Mouse (Mus musculus) embryonic facial prominence, embryonic 12.5 days (tissue): ENCODE measurements around the gene Ccdc69. TPM values are rescaled to one million over a fixed set of nuclear protein-coding genes. Genes with fewer than 3 reads are reported as not detected.
"Not testable (repeated sequence)": the region's sequence is repeated elsewhere in the genome, so short reads cannot be mapped to it uniquely, and the experiment has no call there.

Source experiments
- ATAC-seq: fragments of 200-750 bp; cut with Nextera tagmentation; 2 replicates; pipeline ENCODE4 v1.8.0; 2017; ENCODE audit not compliant: insufficient number of reproducible peaks, insufficient read depth, low FRiP score, low TSS enrichment
- H3K27ac ChIP-seq: fragments of 300-500 bp; sonication (generic); 2 replicates; pipeline ENCODE4 v1.5.1; 2016; ENCODE audit warnings: mild to moderate bottlenecking
- H3K27me3 ChIP-seq: fragments of 300-500 bp; sonication (generic); 2 replicates; pipeline ENCODE4 v1.6.1; 2016; ENCODE audit warnings: mild to moderate bottlenecking, moderate library complexity
- H3K36me3 ChIP-seq: fragments of 300-500 bp; sonication (generic); 2 replicates; pipeline ENCODE4 v1.6.1; 2016; ENCODE audit warnings: mild to moderate bottlenecking
- H3K4me1 ChIP-seq: fragments of 300-500 bp; sonication (generic); 2 replicates; pipeline ENCODE4 v1.6.1; 2016
- H3K4me2 ChIP-seq: fragments of 300-500 bp; sonication (generic); replicated peaks from 2 replicates; pipeline ENCODE4 v1.6.1; 2016; ENCODE audit warnings: mild to moderate bottlenecking, moderate library complexity
- H3K4me3 ChIP-seq: fragments of 300-500 bp; sonication (generic); 2 replicates; pipeline ENCODE4 v1.5.1; 2016; ENCODE audit warnings: mild to moderate bottlenecking
- H3K9ac ChIP-seq: fragments of 300-500 bp; sonication (generic); 2 replicates; pipeline ENCODE4 v1.6.1; 2016; ENCODE audit warnings: mild to moderate bottlenecking, moderate library complexity
- H3K9me3 ChIP-seq: fragments of 300-500 bp; sonication (generic); 2 replicates; pipeline ENCODE4 v1.6.1; 2016; ENCODE audit warnings: mild to moderate bottlenecking, moderate library complexity
- WGBS: fragments of 180-500 bp; shearing (Covaris S2); methylation state at CpG from one replicate; pipeline ENCODE4 v1.1.7; 2016; 5-methylcytosine and 5-hydroxymethylcytosine counted together
- polyA plus RNA-seq: library from polyadenylated mRNA; unstranded; fragments of >200 nt; fragmentation: Nextera tagmentation; extraction: Ambion mirVana; gene quantifications from 2 replicates; pipeline ENCODE4 v1.2.1, GENCODE M21; 2016

Ccdc69 gene
- polyA plus RNA-seq, result 0.67 and 0.78 TPM in 2 replicates

DNA sequence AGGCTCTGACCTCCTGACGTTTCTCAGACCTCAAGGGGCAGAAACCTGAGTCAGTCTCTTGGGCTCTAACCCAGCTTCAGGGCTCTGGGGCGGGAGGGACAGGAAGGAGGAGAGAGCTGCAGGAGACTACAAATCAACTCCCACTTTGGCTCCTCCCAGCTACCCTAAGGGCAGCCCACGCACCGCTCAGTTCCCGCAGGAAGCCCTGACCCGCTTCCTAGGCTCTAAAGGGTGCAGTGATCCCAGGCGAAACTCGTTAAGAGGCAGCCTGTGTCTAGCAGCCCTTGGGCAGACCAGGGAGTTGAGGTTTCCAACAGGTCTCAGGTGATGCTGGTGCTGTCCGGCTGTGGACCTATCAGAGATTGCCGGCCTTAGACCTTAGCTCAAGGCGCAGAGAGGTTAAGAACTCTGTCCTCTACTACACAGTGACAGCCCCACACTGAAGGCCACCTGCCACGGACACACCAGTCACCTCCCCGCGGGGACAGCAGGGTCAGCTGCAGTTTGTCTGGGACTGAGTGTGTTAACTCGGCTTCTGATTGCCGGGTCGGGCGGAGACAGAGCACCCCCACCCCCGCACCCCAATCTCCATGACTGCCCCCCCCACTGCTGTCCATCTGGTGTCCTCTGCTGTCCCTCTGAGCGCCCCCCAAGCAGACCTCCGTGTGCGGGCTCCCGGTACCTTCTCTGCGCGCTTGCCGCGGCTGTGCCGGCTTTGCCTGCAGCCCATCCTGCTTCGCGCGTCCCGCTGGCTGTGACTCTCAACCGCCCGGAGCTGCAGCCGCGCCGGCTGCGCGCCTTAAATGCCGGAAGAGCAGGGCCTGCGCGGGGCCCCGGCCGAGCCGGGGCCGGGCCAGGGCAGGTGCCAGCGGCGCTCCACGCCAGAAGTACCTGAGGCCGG lies at the start of gene Ccdc69:
Gene Ccdc69 (minus strand): TSS at position 801 of the 901 bp plus-strand sequence.
- Histone ChIP-seq H3K9me3 (no peaks in the 10 kb centered on the region), H3K27me3 (0 out of 2 replicates have a peak, but pooled peaks cover 9% of the 10 kb centered on the region), H3K36me3 (no peaks in the 10 kb centered on the region), H3K4me3 (peak within 1 kb of the TSS; percentile 48), H3K4me2 (peak within 1 kb of the TSS; percentile 95), H3K27ac (no peak within 1 kb of the TSS), H3K9ac (peak within 1 kb of the TSS; percentile 49), H3K4me1 (peaks cover 11% of the 10 kb centered on the region; the same call in 1 of the 2 replicates)
- under 1% methylated on average over 50 of the region's 50 CpGs for WGBS
- ATAC-seq, result peak; percentile 39; the same call in 1 of the 2 replicates

DNA sequence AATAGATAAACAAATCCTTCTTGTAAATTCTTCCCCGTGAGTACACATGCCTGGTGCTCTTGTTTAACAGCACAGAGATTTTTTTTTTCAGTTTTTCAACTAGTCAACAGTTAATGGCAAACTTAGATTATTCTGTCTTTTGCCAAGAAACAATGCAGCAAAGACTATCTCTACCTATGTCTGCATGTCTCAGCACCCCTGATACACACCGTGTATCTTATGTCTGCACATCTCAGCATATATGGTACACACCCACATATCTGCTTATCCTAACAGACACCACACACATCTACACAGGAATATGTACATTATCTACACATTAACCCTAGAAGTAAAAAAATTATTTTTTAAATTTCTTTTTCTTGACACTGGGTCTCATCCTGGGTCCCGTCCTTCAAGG lies 48.7 kb upstream of the Ccdc69 start:
- H3K9me3 ChIP-seq, result no peaks in the 10 kb centered on the region
- no peak overlapping the region for H3K4me3 ChIP-seq
- H3K9ac ChIP-seq, result no peak overlapping the region
- H3K27ac ChIP-seq, result no peak overlapping the region
- ATAC-seq, result no peak
- WGBS, result 83% methylated on average over 3 of the region's 3 CpGs
- H3K36me3 ChIP-seq, result no peaks in the 10 kb centered on the region
- H3K4me2 ChIP-seq, result no peak overlapping the region
- H3K4me1 ChIP-seq, result no peaks in the 10 kb centered on the region
- no peaks in the 10 kb centered on the region for H3K27me3 ChIP-seq

DNA sequence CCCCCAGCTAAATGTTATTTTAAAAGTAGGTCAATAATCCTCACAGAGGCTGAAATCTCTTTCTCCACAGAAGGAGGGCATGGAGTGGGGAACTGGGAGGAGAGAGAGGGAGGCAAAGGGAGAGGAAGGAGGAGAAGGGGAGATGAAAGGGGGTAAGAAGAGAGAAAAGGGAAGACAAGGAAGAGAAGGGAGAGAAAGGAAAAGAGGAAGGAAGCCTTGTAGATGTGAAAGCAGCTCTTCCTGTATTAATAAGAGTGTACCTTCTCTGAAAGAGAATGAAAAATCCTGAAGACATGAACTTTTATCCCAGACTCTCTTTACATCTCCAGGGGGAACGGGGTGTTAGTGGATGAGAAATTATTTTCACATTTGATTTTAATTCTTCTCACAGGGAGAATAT lies 43.5 kb upstream of the Ccdc69 start:
- Histone ChIP-seq H3K9me3 (no peaks in the 10 kb centered on the region), H3K27me3 (no peaks in the 10 kb centered on the region), H3K4me3 (no peak overlapping the region), H3K27ac (no peak overlapping the region), H3K4me2 (no peak overlapping the region), H3K36me3 (no peaks in the 10 kb centered on the region), H3K9ac (no peak overlapping the region), H3K4me1 (no peaks in the 10 kb centered on the region)
- ATAC-seq, result no peak
- 74% methylated on average over 1 of the region's 1 CpGs for WGBS

DNA sequence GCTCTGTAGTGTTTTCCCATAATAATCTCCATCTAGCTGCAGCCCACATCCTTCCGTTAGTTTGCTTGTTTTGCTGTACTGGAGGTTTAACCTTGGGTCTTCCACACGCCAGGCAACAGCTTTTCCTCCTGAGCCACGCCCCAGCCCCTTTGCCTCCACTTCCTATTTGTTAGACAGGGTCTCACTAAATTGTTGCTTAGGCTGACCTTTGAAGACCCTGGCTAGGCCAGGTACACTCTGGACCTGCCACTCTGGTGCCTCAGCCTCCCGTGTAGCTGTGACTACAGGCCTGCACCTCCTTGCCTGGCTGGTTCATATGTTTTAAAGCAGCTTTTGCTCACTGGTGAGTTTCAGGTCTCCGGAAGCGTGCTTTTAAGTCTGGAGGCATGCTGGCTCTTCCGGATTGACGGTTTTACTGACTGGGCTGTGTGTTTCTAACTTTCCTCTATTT lies 42.9 kb upstream of the Ccdc69 start:
- Histone ChIP-seq H3K4me3 (no peak overlapping the region), H3K36me3 (no peaks in the 10 kb centered on the region), H3K9me3 (no peaks in the 10 kb centered on the region), H3K4me1 (no peaks in the 10 kb centered on the region), H3K9ac (no peak overlapping the region), H3K4me2 (no peak overlapping the region), H3K27ac (0 out of 2 replicates have a peak overlapping the region, but pooled peaks have one; percentile 62), H3K27me3 (no peaks in the 10 kb centered on the region)
- no peak for ATAC-seq
- WGBS, result 72% methylated on average over 8 of the region's 8 CpGs

DNA sequence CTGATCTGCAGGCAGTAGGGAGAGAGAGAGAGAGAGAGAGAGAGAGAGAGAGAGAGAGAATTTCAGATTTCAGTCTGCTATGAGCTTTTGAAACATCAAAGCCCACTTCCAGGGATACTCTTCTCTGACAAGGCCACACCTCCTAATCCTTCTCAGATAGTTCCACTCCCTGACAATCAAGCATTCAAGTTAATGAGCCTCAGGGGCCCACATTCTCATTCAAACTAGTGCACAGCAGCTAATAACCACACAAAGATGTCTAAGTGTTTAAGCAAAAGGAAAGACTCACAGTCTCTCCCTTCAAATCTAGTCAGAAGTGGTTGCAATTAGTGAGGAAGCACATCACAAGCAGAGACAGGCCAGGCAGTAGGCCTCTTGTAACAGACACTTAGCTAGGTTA lies 42.3 kb upstream of the Ccdc69 start:
- H3K9me3 ChIP-seq, result no peaks in the 10 kb centered on the region
- no peaks in the 10 kb centered on the region for H3K36me3 ChIP-seq
- H3K27me3 ChIP-seq, result no peaks in the 10 kb centered on the region
- no peak for ATAC-seq
- no peak overlapping the region for H3K4me3 ChIP-seq
- no peak overlapping the region for H3K9ac ChIP-seq
- H3K27ac ChIP-seq, result no peak overlapping the region
- no peak overlapping the region for H3K4me2 ChIP-seq
- no peaks in the 10 kb centered on the region for H3K4me1 ChIP-seq

DNA sequence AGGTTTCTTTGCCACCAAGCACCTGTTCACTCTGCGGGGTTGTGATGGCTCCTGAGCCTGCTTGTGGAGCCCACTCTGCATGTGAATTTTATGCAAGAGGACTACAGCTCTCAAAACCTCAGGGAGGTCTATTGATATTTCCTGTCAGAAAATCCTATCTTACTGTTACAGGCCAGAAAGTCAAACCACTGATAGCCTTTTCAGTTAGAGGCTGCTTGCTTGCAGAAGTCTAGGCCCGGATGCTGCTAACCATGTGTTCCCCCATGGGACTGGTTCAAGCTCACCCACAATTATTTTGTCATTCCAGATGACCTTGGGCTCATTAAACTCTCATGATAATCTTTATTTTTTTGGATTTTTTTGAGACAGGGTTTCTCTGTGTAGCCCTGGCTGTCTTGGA lies 39.1 kb upstream of the Ccdc69 start:
- H3K9me3 ChIP-seq, result no peaks in the 10 kb centered on the region
- no peaks in the 10 kb centered on the region for H3K36me3 ChIP-seq
- no peak overlapping the region for H3K9ac ChIP-seq
- no peak overlapping the region for H3K4me3 ChIP-seq
- no peaks in the 10 kb centered on the region for H3K4me1 ChIP-seq
- no peak overlapping the region for H3K4me2 ChIP-seq
- WGBS, result 82% methylated on average over 2 of the region's 2 CpGs
- no peak for ATAC-seq
- no peak overlapping the region for H3K27ac ChIP-seq
- H3K27me3 ChIP-seq, result no peaks in the 10 kb centered on the region

DNA sequence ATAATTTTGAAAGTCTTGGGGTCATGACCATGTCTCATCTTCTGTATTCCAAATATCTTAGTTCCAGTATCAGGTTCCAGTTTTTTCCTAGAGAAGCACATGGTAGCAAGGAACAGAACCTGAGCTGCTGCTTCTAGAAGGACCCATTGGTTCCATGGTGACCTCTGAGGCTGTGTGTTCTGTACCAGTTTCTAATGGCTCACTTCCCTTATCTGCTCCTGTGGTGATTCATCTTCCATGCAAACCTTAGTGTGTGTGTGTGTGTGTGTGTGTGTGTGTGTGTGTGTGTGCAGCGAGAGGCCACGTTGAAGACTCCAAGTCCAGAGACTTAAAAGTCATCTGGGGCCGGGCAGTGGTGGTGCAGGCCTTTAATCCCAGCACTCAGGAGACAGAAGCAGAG lies 38.1 kb upstream of the Ccdc69 start:
- Histone ChIP-seq H3K4me2 (no peak overlapping the region), H3K27me3 (no peaks in the 10 kb centered on the region), H3K9ac (no peak overlapping the region), H3K36me3 (no peaks in the 10 kb centered on the region), H3K27ac (no peak overlapping the region), H3K4me3 (no peak overlapping the region), H3K4me1 (no peaks in the 10 kb centered on the region), H3K9me3 (no peaks in the 10 kb centered on the region)
- 80% methylated on average over 3 of the region's 3 CpGs for WGBS
- ATAC-seq, result no peak

DNA sequence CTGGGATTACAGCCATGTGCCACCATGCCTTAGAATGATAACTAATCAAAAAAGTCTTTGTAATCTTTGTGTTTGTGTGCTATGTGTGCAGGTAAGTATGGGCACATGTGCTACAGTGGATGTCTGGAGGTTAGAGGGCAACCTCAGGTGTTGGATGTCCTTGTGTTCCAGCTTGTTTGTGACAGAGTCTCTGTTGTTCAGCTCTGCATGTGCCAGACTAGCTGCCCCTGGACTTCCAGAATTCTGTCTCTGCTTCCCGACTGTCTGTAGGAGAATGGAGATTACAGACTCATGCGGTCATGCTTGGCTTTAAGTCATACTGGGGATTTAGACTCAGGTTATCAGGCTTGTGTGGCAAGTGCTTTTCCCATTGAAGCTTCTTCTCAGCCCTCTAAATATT lies 36.4 kb upstream of the Ccdc69 start:
- H3K9me3 ChIP-seq, result no peaks in the 10 kb centered on the region
- 73% methylated on average over 2 of the region's 2 CpGs for WGBS
- ATAC-seq, result no peak
- H3K27ac ChIP-seq, result no peak overlapping the region
- no peak overlapping the region for H3K9ac ChIP-seq
- H3K27me3 ChIP-seq, result no peaks in the 10 kb centered on the region
- no peaks in the 10 kb centered on the region for H3K36me3 ChIP-seq
- no peaks in the 10 kb centered on the region for H3K4me1 ChIP-seq
- H3K4me3 ChIP-seq, result no peak overlapping the region
- H3K4me2 ChIP-seq, result no peak overlapping the region

DNA sequence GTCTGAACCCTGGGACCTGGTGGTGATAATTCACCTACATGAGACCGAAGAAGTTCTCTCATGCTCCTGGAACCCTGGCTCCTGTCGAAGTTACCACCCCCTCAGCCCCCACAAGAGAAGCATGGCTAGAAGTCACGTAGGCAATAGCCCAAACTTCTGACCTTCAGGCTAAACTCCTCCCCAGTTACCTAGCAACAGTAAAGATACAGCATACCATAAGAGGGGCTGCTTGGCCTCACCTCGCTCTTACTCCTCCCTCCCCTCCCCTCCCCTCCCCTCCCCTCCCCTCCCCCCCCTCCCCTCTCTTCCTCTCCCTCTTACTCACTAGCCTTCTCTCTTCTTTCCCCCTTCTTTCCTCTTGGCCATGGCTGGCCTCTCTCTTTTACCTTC lies 35.9 kb upstream of the Ccdc69 start:
- H3K27me3 ChIP-seq, H3K4me2 ChIP-seq, ATAC-seq, H3K4me3 ChIP-seq, H3K36me3 ChIP-seq, H3K27ac ChIP-seq, H3K9me3 ChIP-seq, H3K9ac ChIP-seq, H3K4me1 ChIP-seq: not testable (repeated sequence)
- 46% methylated on average over 3 of the region's 4 CpGs for WGBS

DNA sequence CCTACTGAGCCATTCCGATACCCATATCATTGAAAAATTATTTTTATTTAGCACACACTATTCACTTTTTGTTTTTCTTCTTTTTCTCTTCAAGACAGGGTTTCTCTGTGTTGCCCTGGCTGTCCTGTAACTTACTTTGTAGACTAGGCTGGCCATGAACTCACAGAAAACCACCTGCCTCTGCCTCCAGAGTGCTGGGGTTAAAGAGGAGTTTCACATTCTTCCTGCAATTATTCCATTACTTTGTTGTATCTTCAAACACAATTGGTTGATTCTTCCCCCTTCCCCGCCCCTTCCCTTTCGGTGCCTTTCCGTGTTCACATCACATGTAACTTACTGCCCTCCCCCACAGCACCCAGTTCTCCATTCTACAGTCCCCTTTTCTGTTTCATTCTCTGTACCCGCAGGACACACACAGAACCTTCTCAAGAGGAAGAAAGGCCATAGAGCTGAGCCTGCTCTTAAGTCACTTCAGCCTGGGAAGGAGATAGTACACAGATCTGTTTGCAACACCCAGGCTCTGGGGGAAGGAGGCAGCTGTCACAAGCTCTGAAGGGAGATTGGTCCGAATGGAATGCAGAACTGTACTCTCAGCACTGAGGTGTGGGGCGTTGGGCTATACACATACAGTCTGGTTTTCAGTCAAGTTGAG lies 35.4 kb upstream of the Ccdc69 start:
- no peak overlapping the region for H3K4me3 ChIP-seq
- ATAC-seq, result no peak
- H3K4me1 ChIP-seq, result no peaks in the 10 kb centered on the region
- no peaks in the 10 kb centered on the region for H3K9me3 ChIP-seq
- H3K4me2 ChIP-seq, result no peak overlapping the region
- H3K27ac ChIP-seq, result no peak overlapping the region
- WGBS, result 64% methylated on average over 7 of the region's 7 CpGs
- H3K27me3 ChIP-seq, result no peaks in the 10 kb centered on the region
- no peak overlapping the region for H3K9ac ChIP-seq
- H3K36me3 ChIP-seq, result no peaks in the 10 kb centered on the region

DNA sequence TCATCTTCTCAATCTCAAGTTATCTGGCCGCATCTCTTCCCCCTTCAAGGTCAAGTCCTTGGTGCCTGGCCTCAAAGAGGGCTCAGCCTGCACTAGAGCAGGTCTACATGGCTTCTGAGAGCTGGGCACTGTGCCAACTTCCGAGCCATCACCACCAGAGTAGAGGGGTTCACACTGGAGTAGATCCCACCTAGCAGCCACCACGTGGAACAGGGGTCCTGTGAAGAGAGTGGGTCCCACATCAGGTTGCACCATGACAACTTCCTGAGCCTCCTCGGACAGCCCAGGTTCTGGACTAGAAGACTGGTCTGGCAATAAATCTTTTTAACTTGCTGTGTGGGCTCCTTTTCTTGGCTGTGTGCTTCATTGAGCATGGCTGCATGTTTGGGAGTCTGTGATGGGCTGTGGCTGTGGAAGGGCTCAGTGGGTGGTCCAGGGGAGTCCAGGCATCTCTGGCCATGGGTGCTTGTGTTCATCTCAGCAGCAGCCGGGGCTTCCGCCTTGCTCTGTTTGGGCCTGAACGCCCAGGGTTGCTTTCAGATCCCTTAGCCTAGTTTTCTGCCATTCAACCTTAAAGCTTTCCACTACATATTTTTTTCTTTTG lies 32.7 kb upstream of the Ccdc69 start:
- Histone ChIP-seq H3K9ac (no peak overlapping the region), H3K4me2 (no peak overlapping the region), H3K27me3 (no peaks in the 10 kb centered on the region), H3K4me1 (no peaks in the 10 kb centered on the region), H3K27ac (no peak overlapping the region), H3K36me3 (no peaks in the 10 kb centered on the region), H3K9me3 (no peaks in the 10 kb centered on the region), H3K4me3 (no peak overlapping the region)
- WGBS, result 78% methylated on average over 7 of the region's 7 CpGs
- ATAC-seq, result no peak
